Mouse (Mus musculus) cortical plate, adult 2 months (tissue): ENCODE data around the gene Tbr1.

Experiments
- CTCF ChIP-seq: fragments of 200-500 bp; IDR thresholded peaks from 2 replicates; pipeline ENCODE4 v1.5.1; 2011; ENCODE audit warnings: mild to moderate bottlenecking, control low read depth, low read length; ENCODE audit not compliant: insufficient read depth; ENCODE audit errors: extremely low read depth
- POLR2A ChIP-seq: fragments of 200-500 bp; IDR thresholded peaks from 2 replicates; pipeline ENCODE4 v1.6.1; 2011; ENCODE audit warnings: mild to moderate bottlenecking, low read length, control low read depth; ENCODE audit not compliant: insufficient read depth; ENCODE audit errors: extremely low read depth

- no peak for TF ChIP-seq POLR2A
- no peak for TF ChIP-seq CTCF
Measured at GRCm38 (mm10) chr2:61760044-61760443, 42.7 kb upstream of the Tbr1 start.
